Mouse (Mus musculus): ENCODE measurements around the gene Dnajb5.
"Not testable (repeated sequence)": the region's sequence is repeated elsewhere in the genome, so short reads cannot be mapped to it uniquely, and the experiment has no call there.

GRCm38 (mm10) chr4:43000141-43000986, 50.8 kb downstream of the Dnajb5 start, which contains the start of gene Vcp:
- not testable (repeated sequence) for TF ChIP-seq CTCF (conservative IDR thresholded peaks at IDR 0.05; ENCODE audit: insufficient read depth, insufficient read length, low read depth, low read length); POLR2A (IDR thresholded peaks at IDR 0.05; ENCODE audit: low read depth, low read length)
